Mouse (Mus musculus) frontal cortex, postnatal 25 days (tissue): ENCODE measurements around the gene Shprh.
"Not testable (repeated sequence)": the region's sequence is repeated elsewhere in the genome, so short reads cannot be mapped to it uniquely, and the experiment has no call there.

Experiments
- DNase-seq, 2 experiments: peaks; one replicate each; pipeline ENCODE4 v3.0.0; 2022; ENCODE audit warnings: low spot score in 2 of 2

Gene Shprh

GRCm38 (mm10) chr10:11148884-11149741, at the start of gene Shprh:
Gene Shprh, plus strand, starts transcription at chr10:11149427.
- peak; percentile 85 to 93 for DNase-seq

GRCm38 (mm10) chr10:11121781-11122180, 27.4 kb upstream of the Shprh start:
- no peak for DNase-seq

GRCm38 (mm10) chr10:11145580-11145979, 3.6 kb upstream of the Shprh start:
- no peak for DNase-seq

GRCm38 (mm10) chr10:11148446-11148845, 781 bp upstream of the Shprh start:
- DNase-seq = no peak

- DNase-seq = no peak
Observed at GRCm38 (mm10) chr10:11149742-11150125, 507 bp downstream of the Shprh start.

- no peak for DNase-seq
Observed at GRCm38 (mm10) chr10:11151644-11152043, 2.4 kb downstream of the Shprh start.

- DNase-seq = no peak
Observed at GRCm38 (mm10) chr10:11157039-11157438, 7.8 kb downstream of the Shprh start.

GRCm38 (mm10) chr10:11164537-11164936, 15.3 kb downstream of the Shprh start:
- DNase-seq = no peak

GRCm38 (mm10) chr10:11170252-11170651, 21.0 kb downstream of the Shprh start:
- DNase-seq = no peak

GRCm38 (mm10) chr10:11171615-11172014, 22.4 kb downstream of the Shprh start:
- DNase-seq = no peak

- DNase-seq = no peak
Observed at GRCm38 (mm10) chr10:11172519-11172918, 23.3 kb downstream of the Shprh start.

GRCm38 (mm10) chr10:11175801-11176482, 26.7 kb downstream of the Shprh start:
- no peak for DNase-seq

- DNase-seq = no peak
Observed at GRCm38 (mm10) chr10:11180077-11180476, 30.9 kb downstream of the Shprh start.

GRCm38 (mm10) chr10:11197341-11197740, 48.1 kb downstream of the Shprh start:
- DNase-seq = no peak

GRCm38 (mm10) chr10:11198346-11198745, 49.1 kb downstream of the Shprh start:
- DNase-seq = no peak

GRCm38 (mm10) chr10:11199980-11200379, 50.8 kb downstream of the Shprh start:
- DNase-seq = no peak

- DNase-seq = not testable (repeated sequence)
Observed at GRCm38 (mm10) chr10:11205883-11206282, 56.7 kb downstream of the Shprh start.

GRCm38 (mm10) chr10:11208670-11209069, 59.4 kb downstream of the Shprh start:
- no peak for DNase-seq

GRCm38 (mm10) chr10:11212003-11212402, 62.8 kb downstream of the Shprh start:
- DNase-seq = no peak

GRCm38 (mm10) chr10:11226442-11226841, 77.2 kb downstream of the Shprh start:
- DNase-seq = no peak

- DNase-seq = no peak
Observed at GRCm38 (mm10) chr10:11229545-11230178, 80.4 kb downstream of the Shprh start.

- DNase-seq = no peak
Observed at GRCm38 (mm10) chr10:11233208-11233607, 84.0 kb downstream of the Shprh start.

- DNase-seq = not testable (repeated sequence)
Observed at GRCm38 (mm10) chr10:11242988-11243387, 93.8 kb downstream of the Shprh start.
